Comparison of ENCODE assay signal across 8 mouse cellular contexts in the genomic region with DNA sequence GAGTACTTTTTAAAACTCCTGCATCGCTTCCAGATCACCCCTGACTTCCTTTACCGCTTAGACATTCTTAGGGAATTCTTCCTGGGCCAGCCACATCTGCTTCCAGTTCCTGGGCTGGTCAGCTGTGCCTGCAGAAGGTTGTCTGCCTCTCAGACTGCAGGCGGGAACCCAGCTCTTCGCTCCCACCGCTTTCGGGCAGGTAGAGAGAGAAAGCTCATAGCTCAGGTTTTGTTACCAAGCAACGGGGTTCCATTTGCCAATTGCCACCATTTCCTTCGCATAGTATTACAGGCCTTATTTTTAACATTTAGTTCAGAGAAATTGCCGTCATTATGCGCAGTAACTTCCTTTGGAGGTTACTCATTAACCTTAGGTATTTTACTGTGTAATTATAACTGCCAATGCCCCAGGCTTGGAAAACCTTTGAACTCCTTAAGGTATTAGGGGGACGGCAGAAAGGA. TPM values are rescaled to one million over a fixed set of nuclear protein-coding genes. Genes with fewer than 3 reads are reported as not detected.
DNase-seq lines count a peak whose midpoint lies in the region; ATAC-seq and TF ChIP-seq lines count a peak whose summit lies in the region.

No protein-coding gene starts in this region.

- peak; percentile 28 for DNase-seq in retina, postnatal 1 day
- no peak for DNase-seq in retina, embryonic 14.5 days (ENCODE audit: low spot score)
- DNase-seq in kidney, postnatal 0 days (ENCODE audit: low spot score) = no peak
- peak; percentile 36 for DNase-seq in lung, postnatal 14 days
- peak; percentile 74 for DNase-seq in yolk sac, embryonic 10.5 days (ENCODE audit: low spot score)
- no peak for DNase-seq in MN1 (ENCODE audit: low spot score)
- DNase-seq in gastrocnemius, postnatal 10 days = no peak

- H3K27me3 ChIP-seq in forebrain, embryonic 13.5 days = peaks cover 6% of the 10 kb centered on the region; the same call in 1 of the 2 replicates
- H3K27me3 ChIP-seq in kidney, postnatal 0 days (ENCODE audit: insufficient read depth, low read length) = no peaks in the 10 kb centered on the region

- H3K4me2 ChIP-seq in forebrain, embryonic 13.5 days = peak overlapping the region; percentile 77
- peak overlapping the region; percentile 63 for H3K4me2 ChIP-seq in kidney, postnatal 0 days (ENCODE audit: low read length)

- ATAC-seq in forebrain, embryonic 13.5 days = peak; percentile 14; the same call in 1 of the 2 replicates
- no peak; the same call in 1 of the 2 replicates for ATAC-seq in kidney, postnatal 0 days (replicated peaks; ENCODE audit: low FRiP score, low read depth)

- WGBS in forebrain, embryonic 13.5 days = 4% methylated on average over 11 of the region's 11 CpGs
- 15% methylated on average over 11 of the region's 11 CpGs for WGBS in kidney, postnatal 0 days

- no peaks in the 10 kb centered on the region for H3K36me3 ChIP-seq in forebrain, embryonic 13.5 days (ENCODE audit: poor library complexity, severe bottlenecking)
- H3K36me3 ChIP-seq in kidney, postnatal 0 days (ENCODE audit: insufficient read depth, low read length) = no peaks in the 10 kb centered on the region

- H3K27ac ChIP-seq in forebrain, embryonic 13.5 days = peak overlapping the region; percentile 42; the same call in 1 of the 2 replicates
- peak overlapping the region; percentile 93 for H3K27ac ChIP-seq in kidney, postnatal 0 days

- no peak for TF ChIP-seq CTCF in kidney, postnatal 0 days (IDR thresholded peaks at IDR 0.05; ENCODE audit: low read depth)

- peak overlapping the region; percentile 43 for H3K4me3 ChIP-seq in forebrain, embryonic 13.5 days
- H3K4me3 ChIP-seq in kidney, postnatal 0 days (replicated peaks; ENCODE audit: low read depth, low read length) = peak overlapping the region; percentile 30

- no peaks in the 10 kb centered on the region for H3K9me3 ChIP-seq in forebrain, embryonic 13.5 days (replicated peaks)
- H3K9me3 ChIP-seq in kidney, postnatal 0 days (replicated peaks; ENCODE audit: low read length) = no peaks in the 10 kb centered on the region

- H3K9ac ChIP-seq in forebrain, embryonic 13.5 days = peak overlapping the region; percentile 60
- H3K9ac ChIP-seq in kidney, postnatal 0 days (ENCODE audit: low read depth, low read length) = peak overlapping the region; percentile 43; the same call in 1 of the 2 replicates

- peaks cover 22% of the 10 kb centered on the region for H3K4me1 ChIP-seq in forebrain, embryonic 13.5 days
- peaks cover 23% of the 10 kb centered on the region for H3K4me1 ChIP-seq in kidney, postnatal 0 days (replicated peaks; ENCODE audit: insufficient read depth, low read length)

RNA-seq across cellular contexts. Expression of a gene that starts 1.2 kb away (rescaled TPM):
- 5.2 and 5.3 TPM in 2 replicates for polyA plus RNA-seq in forebrain, embryonic 13.5 days (2015; fragmentation: Nextera tagmentation; extraction: Ambion mirVana)
- 11.4 and 14.4 TPM in 2 replicates for polyA plus RNA-seq in kidney, postnatal 0 days (2015; fragmentation: Nextera tagmentation; extraction: Ambion mirVana)
- total RNA-seq in gastrocnemius, postnatal 10 days (2021) = under 1 TPM in 1 of 2 experiments, not detected in 1; 0.25 TPM

Comparison
In these comparisons a context has a peak if more than half of its experiments do, and no peak if none do; other contexts are left out.
1. DNase-seq: peak in retina, postnatal 1 day (single experiment), lung, postnatal 14 days (single experiment) and yolk sac, embryonic 10.5 days (single experiment); none in retina, embryonic 14.5 days (single experiment), kidney, postnatal 0 days (single experiment), MN1 (single experiment) and gastrocnemius, postnatal 10 days (single experiment).